Mouse (Mus musculus): ENCODE results near the gene Zfp956. TPM values are rescaled to one million over a fixed set of nuclear protein-coding genes. Genes with fewer than 3 reads are reported as not detected.
A peak's percentile ranks its signal among the peaks of the same experiment; 100 is the strongest.
"Not testable (repeated sequence)": the region's sequence is repeated elsewhere in the genome, so short reads cannot be mapped to it uniquely, and the experiment has no call there.

Gene Zfp956
- total RNA-seq, 1 experiment from 2014 or later, result 7.3 TPM

- no peak for ATAC-seq (replicated peaks in 1 of 2; ENCODE audit: insufficient read depth in 1 of 2, low FRiP score in 2 of 2, low TSS enrichment in 1 of 2, low read depth in 1 of 2, poor library complexity in 2 of 2, severe bottlenecking in 2 of 2)
These were observed 4.6 kb downstream of the Zfp956 start for GRCm38 (mm10) chr6:47957816-47958215.

- no peak for ATAC-seq (replicated peaks in 1 of 2; ENCODE audit: insufficient read depth in 1 of 2, low FRiP score in 2 of 2, low TSS enrichment in 1 of 2, low read depth in 1 of 2, poor library complexity in 2 of 2, severe bottlenecking in 2 of 2)
These were observed 7.7 kb downstream of the Zfp956 start for GRCm38 (mm10) chr6:47960685-47961421.

DNA sequence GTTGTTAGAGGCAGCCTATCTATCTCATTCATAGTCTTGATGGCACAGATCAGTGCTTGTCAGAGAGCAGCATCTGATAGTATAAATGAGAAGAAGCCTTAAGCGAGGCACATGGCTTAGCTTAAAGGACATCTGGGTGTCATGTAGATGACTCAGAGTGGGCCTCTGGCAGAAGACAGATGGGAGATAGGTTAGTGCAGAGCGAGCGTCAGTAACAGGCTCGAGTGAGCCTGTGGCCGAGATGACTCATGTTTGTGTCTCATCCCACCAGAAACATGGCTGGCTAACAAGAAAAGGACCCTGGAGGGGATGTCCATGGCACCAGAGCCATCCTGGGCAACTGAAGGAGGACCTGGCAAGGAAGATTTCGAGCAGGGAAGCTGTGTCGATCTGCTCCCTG lies 9.9 kb downstream of the Zfp956 start:
- no peak for ATAC-seq (replicated peaks in 1 of 2; ENCODE audit: insufficient read depth in 1 of 2, low FRiP score in 2 of 2, low TSS enrichment in 1 of 2, low read depth in 1 of 2, poor library complexity in 2 of 2, severe bottlenecking in 2 of 2)

- not testable (repeated sequence) for ATAC-seq (replicated peaks in 1 of 2; ENCODE audit: insufficient read depth in 1 of 2, low FRiP score in 2 of 2, low TSS enrichment in 1 of 2, low read depth in 1 of 2, poor library complexity in 2 of 2, severe bottlenecking in 2 of 2)
These were observed 15.0 kb downstream of the Zfp956 start for GRCm38 (mm10) chr6:47968166-47968565.

- ATAC-seq (replicated peaks in 1 of 2; ENCODE audit: insufficient read depth in 1 of 2, low FRiP score in 2 of 2, low TSS enrichment in 1 of 2, low read depth in 1 of 2, poor library complexity in 2 of 2, severe bottlenecking in 2 of 2), result no peak
These were observed 21.4 kb downstream of the Zfp956 start for GRCm38 (mm10) chr6:47974599-47974998.

- ATAC-seq (replicated peaks in 1 of 2; ENCODE audit: insufficient read depth in 1 of 2, low FRiP score in 2 of 2, low TSS enrichment in 1 of 2, low read depth in 1 of 2, poor library complexity in 2 of 2, severe bottlenecking in 2 of 2), result peak; percentile 87 to 95
These were observed 25.7 kb downstream of the Zfp956 start for GRCm38 (mm10) chr6:47978897-47979368.

DNA sequence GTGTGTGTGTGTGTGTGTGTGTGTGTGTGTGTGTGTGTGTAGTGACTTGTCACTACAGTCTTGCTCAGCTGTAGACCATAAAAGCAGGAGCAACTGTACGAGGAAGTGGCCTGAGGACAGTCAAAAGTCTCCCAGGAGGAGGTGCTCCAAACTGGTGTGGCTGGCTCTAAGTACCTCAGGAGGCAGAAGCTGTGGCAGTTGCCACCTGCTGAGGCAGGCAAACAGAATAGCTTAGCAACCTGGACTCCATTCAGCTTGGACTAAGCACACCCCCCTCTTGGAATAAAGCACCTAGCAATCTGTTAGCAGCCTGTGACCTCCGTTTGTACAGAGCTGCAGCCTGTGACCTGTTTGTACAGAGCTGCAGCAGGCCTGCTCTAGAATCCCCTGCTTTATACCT lies 30.7 kb downstream of the Zfp956 start:
- ATAC-seq (replicated peaks in 1 of 2; ENCODE audit: insufficient read depth in 1 of 2, low FRiP score in 2 of 2, low TSS enrichment in 1 of 2, low read depth in 1 of 2, poor library complexity in 2 of 2, severe bottlenecking in 2 of 2), result no peak

GRCm38 (mm10) chr6:47995661-47996060 lies 42.5 kb downstream of the Zfp956 start:
- ATAC-seq (replicated peaks in 1 of 2; ENCODE audit: insufficient read depth in 1 of 2, low FRiP score in 2 of 2, low TSS enrichment in 1 of 2, low read depth in 1 of 2, poor library complexity in 2 of 2, severe bottlenecking in 2 of 2), result no peak

DNA sequence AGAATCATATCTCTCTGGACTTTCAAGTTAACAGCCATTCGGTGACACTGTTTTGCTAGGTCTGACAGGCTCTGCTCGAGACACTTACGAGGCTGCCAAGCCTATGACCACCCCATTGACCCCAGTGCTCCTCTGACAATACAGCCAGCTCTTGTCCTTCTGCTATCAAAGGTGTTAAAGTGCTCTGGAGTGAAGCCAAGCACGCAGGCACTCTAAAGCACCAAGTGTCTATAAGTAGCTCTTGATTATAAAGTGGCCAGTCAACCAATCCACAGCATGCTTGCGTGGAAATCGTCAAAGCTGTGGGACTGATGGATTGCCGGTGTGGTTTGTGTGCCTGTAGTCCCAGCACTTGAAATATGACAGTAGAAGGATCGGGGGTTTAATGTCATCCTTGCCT lies 57.5 kb downstream of the Zfp956 start:
- no peak for ATAC-seq (replicated peaks in 1 of 2; ENCODE audit: insufficient read depth in 1 of 2, low FRiP score in 2 of 2, low TSS enrichment in 1 of 2, low read depth in 1 of 2, poor library complexity in 2 of 2, severe bottlenecking in 2 of 2)

Other genes starting within 250 kb of the Zfp956 start
- 185 and 205 TPM in 2 replicates for gene Pdia4, start 140.0 kb upstream of the Zfp956 start, total RNA-seq (2017)
- gene Zfp786, start 122.5 kb upstream of the Zfp956 start, total RNA-seq (2017), result 1.1 TPM in 2 replicates
- 21.6 and 24.5 TPM in 2 replicates for gene Zfp398, start 117.7 kb upstream of the Zfp956 start, total RNA-seq (2017)
- gene Zfp282, start 76.2 kb upstream of the Zfp956 start, total RNA-seq (2017), result 14.5 and 16.9 TPM in 2 replicates
- 12.7 and 14.3 TPM in 2 replicates for gene Zfp212, start 32.9 kb upstream of the Zfp956 start, total RNA-seq (2017)
- gene Zfp777, start 95.5 kb downstream of the Zfp956 start, total RNA-seq (2017), result 16.2 and 34.6 TPM in 2 replicates
- gene Zfp746, start 133.2 kb downstream of the Zfp956 start, total RNA-seq (2017), result 28.2 and 33.0 TPM in 2 replicates